Mouse (Mus musculus) embryonic facial prominence, embryonic 12.5 days (tissue): Measurements from ENCODE around the gene Atp2a2. TPM values are rescaled to one million over a fixed set of nuclear protein-coding genes. Genes with fewer than 3 reads are reported as not detected.
A peak's percentile ranks its signal among the peaks of the same experiment; 100 is the strongest.

Source experiments
- ATAC-seq: fragments of 200-750 bp; cut with Nextera tagmentation; 2 replicates; pipeline ENCODE4 v1.8.0; 2017; ENCODE audit not compliant: insufficient number of reproducible peaks, insufficient read depth, low FRiP score, low TSS enrichment
- H3K27ac ChIP-seq: fragments of 300-500 bp; sonication (generic); 2 replicates; pipeline ENCODE4 v1.5.1; 2016; ENCODE audit warnings: mild to moderate bottlenecking
- H3K27me3 ChIP-seq: fragments of 300-500 bp; sonication (generic); 2 replicates; pipeline ENCODE4 v1.6.1; 2016; ENCODE audit warnings: mild to moderate bottlenecking, moderate library complexity
- H3K36me3 ChIP-seq: fragments of 300-500 bp; sonication (generic); 2 replicates; pipeline ENCODE4 v1.6.1; 2016; ENCODE audit warnings: mild to moderate bottlenecking
- H3K4me1 ChIP-seq: fragments of 300-500 bp; sonication (generic); 2 replicates; pipeline ENCODE4 v1.6.1; 2016
- H3K4me2 ChIP-seq: fragments of 300-500 bp; sonication (generic); replicated peaks from 2 replicates; pipeline ENCODE4 v1.6.1; 2016; ENCODE audit warnings: mild to moderate bottlenecking, moderate library complexity
- H3K4me3 ChIP-seq: fragments of 300-500 bp; sonication (generic); 2 replicates; pipeline ENCODE4 v1.5.1; 2016; ENCODE audit warnings: mild to moderate bottlenecking
- H3K9ac ChIP-seq: fragments of 300-500 bp; sonication (generic); 2 replicates; pipeline ENCODE4 v1.6.1; 2016; ENCODE audit warnings: mild to moderate bottlenecking, moderate library complexity
- H3K9me3 ChIP-seq: fragments of 300-500 bp; sonication (generic); 2 replicates; pipeline ENCODE4 v1.6.1; 2016; ENCODE audit warnings: mild to moderate bottlenecking, moderate library complexity
- WGBS: fragments of 180-500 bp; shearing (Covaris S2); methylation state at CpG from one replicate; pipeline ENCODE4 v1.1.7; 2016; 5-methylcytosine and 5-hydroxymethylcytosine counted together
- polyA plus RNA-seq: library from polyadenylated mRNA; unstranded; fragments of >200 nt; fragmentation: Nextera tagmentation; extraction: Ambion mirVana; gene quantifications from 2 replicates; pipeline ENCODE4 v1.2.1, GENCODE M21; 2016

Atp2a2 gene
- polyA plus RNA-seq, 1 experiment from 2014 or later, result 51.5 TPM

GRCm38 (mm10) chr5:122518247-122518646 lies 16.2 kb upstream of the Atp2a2 start:
- no peak for ATAC-seq
- Histone ChIP-seq H3K4me2 (no peak overlapping the region), H3K36me3 (no peaks in the 10 kb centered on the region), H3K9me3 (no peaks in the 10 kb centered on the region), H3K27ac (no peak overlapping the region), H3K9ac (no peak overlapping the region), H3K4me3 (no peak overlapping the region), H3K4me1 (peaks cover 16% of the 10 kb centered on the region), H3K27me3 (no peaks in the 10 kb centered on the region)
- 34% methylated on average over 8 of the region's 8 CpGs for WGBS

GRCm38 (mm10) chr5:122516901-122517300 lies 14.9 kb upstream of the Atp2a2 start:
- no peak overlapping the region for H3K4me2 ChIP-seq
- WGBS, result 89% methylated on average over 5 of the region's 5 CpGs
- H3K27ac ChIP-seq, result no peak overlapping the region
- no peak for ATAC-seq
- peaks cover 16% of the 10 kb centered on the region for H3K4me1 ChIP-seq
- no peak overlapping the region for H3K9ac ChIP-seq
- H3K4me3 ChIP-seq, result no peak overlapping the region
- no peaks in the 10 kb centered on the region for H3K27me3 ChIP-seq
- no peaks in the 10 kb centered on the region for H3K36me3 ChIP-seq
- no peaks in the 10 kb centered on the region for H3K9me3 ChIP-seq

- Histone ChIP-seq H3K4me2 (no peak overlapping the region), H3K36me3 (no peaks in the 10 kb centered on the region), H3K4me1 (peaks cover 23% of the 10 kb centered on the region), H3K9me3 (no peaks in the 10 kb centered on the region), H3K27me3 (no peaks in the 10 kb centered on the region), H3K4me3 (no peak overlapping the region), H3K9ac (no peak overlapping the region), H3K27ac (no peak overlapping the region)
- WGBS, result 82% methylated on average over 11 of the region's 11 CpGs
- no peak for ATAC-seq
Measured at GRCm38 (mm10) chr5:122516029-122516730, 14.2 kb upstream of the Atp2a2 start.

DNA sequence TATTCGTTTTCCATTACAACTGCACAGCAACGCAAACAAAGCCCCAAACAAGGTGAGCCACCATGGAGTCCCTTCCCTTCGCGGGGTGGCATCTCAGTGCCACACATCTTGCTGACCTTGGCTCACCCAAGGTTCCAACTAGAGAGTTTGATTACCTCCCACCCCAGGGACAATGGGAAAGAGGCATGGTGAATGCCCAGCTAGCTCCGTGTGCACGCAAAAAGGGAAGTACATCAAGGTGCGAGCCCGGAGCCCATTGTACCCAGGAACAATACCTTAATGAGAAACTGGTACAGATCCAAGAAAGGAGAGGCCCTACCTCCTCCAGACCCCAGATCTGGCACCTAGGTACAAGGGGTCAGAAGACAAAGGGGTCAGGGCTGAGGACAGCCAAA lies 12.1 kb upstream of the Atp2a2 start:
- H3K9me3 ChIP-seq, result no peaks in the 10 kb centered on the region
- 31% methylated on average over 8 of the region's 8 CpGs for WGBS
- no peak overlapping the region for H3K9ac ChIP-seq
- H3K36me3 ChIP-seq, result no peaks in the 10 kb centered on the region
- no peak overlapping the region for H3K27ac ChIP-seq
- no peak overlapping the region for H3K4me3 ChIP-seq
- ATAC-seq, result no peak
- H3K27me3 ChIP-seq, result no peaks in the 10 kb centered on the region
- H3K4me1 ChIP-seq, result peaks cover 35% of the 10 kb centered on the region
- peak overlapping the region; percentile 29; the same call in 1 of the 2 replicates for H3K4me2 ChIP-seq

DNA sequence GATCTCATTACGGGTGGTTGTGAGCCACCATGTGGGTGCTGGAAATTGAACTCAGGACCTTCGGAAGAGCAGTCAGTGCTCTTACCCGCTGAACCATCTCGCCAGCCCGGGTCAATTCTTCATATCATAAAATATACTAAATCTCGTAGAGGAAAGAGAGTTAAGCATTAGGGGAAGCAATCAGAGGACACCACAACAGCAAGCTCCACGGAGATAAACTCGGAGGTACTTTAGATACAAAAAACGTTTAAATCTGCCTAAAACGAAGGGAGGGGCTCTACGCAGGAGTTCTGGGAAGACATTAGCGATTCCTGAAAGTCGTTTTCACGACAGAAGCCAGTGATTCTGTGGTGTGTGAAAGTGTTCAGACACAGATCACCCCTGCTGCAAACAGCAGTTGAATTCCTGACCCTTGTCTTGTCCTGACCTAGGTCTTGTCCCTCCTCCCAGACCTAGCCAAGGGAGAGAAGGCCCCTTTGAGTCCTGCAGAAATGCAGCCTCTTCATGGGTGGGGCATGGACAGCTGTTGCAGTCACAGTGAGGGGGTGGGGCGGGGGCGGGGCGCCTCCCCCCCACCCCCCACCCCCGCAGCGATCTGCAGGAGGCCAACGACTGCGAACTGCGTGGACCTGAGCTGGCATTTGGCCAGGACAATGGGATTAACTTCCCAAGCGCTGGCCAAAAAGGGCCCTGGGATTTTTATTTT lies 11.5 kb upstream of the Atp2a2 start:
- WGBS, result 45% methylated on average over 23 of the region's 23 CpGs
- Histone ChIP-seq H3K4me2 (peak overlapping the region; percentile 29; the same call in 1 of the 2 replicates), H3K27ac (no peak overlapping the region), H3K36me3 (no peaks in the 10 kb centered on the region), H3K27me3 (no peaks in the 10 kb centered on the region), H3K9ac (no peak overlapping the region), H3K4me1 (peaks cover 31% of the 10 kb centered on the region), H3K9me3 (no peaks in the 10 kb centered on the region), H3K4me3 (no peak overlapping the region)
- ATAC-seq, result no peak

DNA sequence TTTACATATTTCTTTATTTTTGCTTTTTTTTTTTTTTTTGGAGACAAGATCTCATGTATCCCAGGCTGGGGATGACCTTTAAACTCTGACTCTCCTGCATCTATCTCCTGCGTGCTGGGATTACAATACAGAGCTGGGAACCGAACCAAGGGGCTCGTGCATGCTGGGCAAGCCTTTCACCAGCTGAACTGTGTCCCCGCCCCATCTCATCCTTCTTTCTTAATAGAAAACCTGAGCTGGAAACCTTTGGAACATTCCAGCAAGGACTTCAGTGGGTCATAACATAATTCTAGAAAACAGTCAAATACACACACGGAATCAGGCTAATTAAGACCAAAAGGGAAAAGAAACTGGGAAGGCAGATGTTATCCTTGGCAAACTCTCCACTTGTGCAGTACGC lies 10.0 kb upstream of the Atp2a2 start:
- Histone ChIP-seq H3K27ac (no peak overlapping the region), H3K4me1 (peaks cover 27% of the 10 kb centered on the region), H3K9ac (no peak overlapping the region), H3K4me2 (no peak overlapping the region), H3K36me3 (no peaks in the 10 kb centered on the region), H3K27me3 (no peaks in the 10 kb centered on the region), H3K4me3 (no peak overlapping the region), H3K9me3 (no peaks in the 10 kb centered on the region)
- ATAC-seq, result no peak
- WGBS, result 59% methylated on average over 6 of the region's 6 CpGs

DNA sequence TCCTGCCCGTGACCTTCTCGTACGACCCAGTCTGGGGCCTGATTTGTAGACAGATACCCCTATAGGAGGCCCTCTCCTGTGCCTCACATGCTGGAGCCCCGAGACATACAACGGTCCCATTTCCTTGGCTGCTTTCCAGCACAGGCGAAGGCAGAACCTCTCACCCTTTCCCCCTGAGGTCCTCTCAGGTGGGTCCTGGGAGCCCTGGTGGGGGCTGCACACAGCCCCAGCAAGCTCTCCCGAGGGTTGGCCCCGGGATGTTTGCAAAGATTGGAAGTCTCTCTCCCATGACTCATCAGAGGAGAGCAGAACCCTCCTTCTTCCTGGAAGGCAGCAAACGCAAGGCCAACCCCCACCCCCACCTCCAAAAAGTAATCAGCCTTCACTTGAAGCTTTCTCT lies 9.4 kb upstream of the Atp2a2 start:
- Histone ChIP-seq H3K4me3 (no peak overlapping the region), H3K4me2 (no peak overlapping the region), H3K27ac (0 out of 2 replicates have a peak overlapping the region, but pooled peaks have one; percentile 23), H3K9me3 (0 out of 2 replicates have a peak, but pooled peaks cover 3% of the 10 kb centered on the region), H3K4me1 (peaks cover 27% of the 10 kb centered on the region), H3K36me3 (no peaks in the 10 kb centered on the region), H3K27me3 (no peaks in the 10 kb centered on the region), H3K9ac (no peak overlapping the region)
- no peak for ATAC-seq
- 62% methylated on average over 9 of the region's 9 CpGs for WGBS

GRCm38 (mm10) chr5:122510651-122511157 lies 8.7 kb upstream of the Atp2a2 start:
- peaks cover 27% of the 10 kb centered on the region for H3K4me1 ChIP-seq
- 66% methylated on average over 17 of the region's 17 CpGs for WGBS
- no peaks in the 10 kb centered on the region for H3K27me3 ChIP-seq
- 0 out of 2 replicates have a peak, but pooled peaks cover 5% of the 10 kb centered on the region for H3K9me3 ChIP-seq
- no peak overlapping the region for H3K9ac ChIP-seq
- no peaks in the 10 kb centered on the region for H3K36me3 ChIP-seq
- no peak for ATAC-seq
- H3K27ac ChIP-seq, result no peak overlapping the region
- no peak overlapping the region for H3K4me2 ChIP-seq
- no peak overlapping the region for H3K4me3 ChIP-seq

- no peak overlapping the region for H3K4me3 ChIP-seq
- peaks cover 27% of the 10 kb centered on the region for H3K4me1 ChIP-seq
Measured at GRCm38 (mm10) chr5:122509608-122510007, 7.6 kb upstream of the Atp2a2 start.

GRCm38 (mm10) chr5:122508861-122509306 lies 6.9 kb upstream of the Atp2a2 start:
- 89% methylated on average over 11 of the region's 11 CpGs for WGBS
- 0 out of 2 replicates have a peak, but pooled peaks cover 5% of the 10 kb centered on the region for H3K9me3 ChIP-seq
- no peak overlapping the region for H3K9ac ChIP-seq
- no peaks in the 10 kb centered on the region for H3K27me3 ChIP-seq
- H3K4me2 ChIP-seq, result no peak overlapping the region
- no peak overlapping the region for H3K4me3 ChIP-seq
- H3K36me3 ChIP-seq, result no peaks in the 10 kb centered on the region
- ATAC-seq, result no peak
- peaks cover 23% of the 10 kb centered on the region for H3K4me1 ChIP-seq
- H3K27ac ChIP-seq, result no peak overlapping the region

More at GRCm38 (mm10) chr5:122509608-122510007, 7.6 kb upstream of the Atp2a2 start:
- WGBS, result 70% methylated on average over 7 of the region's 7 CpGs
- no peak overlapping the region for H3K9ac ChIP-seq
- H3K9me3 ChIP-seq, result 0 out of 2 replicates have a peak, but pooled peaks cover 5% of the 10 kb centered on the region
- H3K4me2 ChIP-seq, result no peak overlapping the region
- ATAC-seq, result no peak
- H3K27me3 ChIP-seq, result no peaks in the 10 kb centered on the region
- no peaks in the 10 kb centered on the region for H3K36me3 ChIP-seq
- no peak overlapping the region for H3K27ac ChIP-seq

GRCm38 (mm10) chr5:122507396-122507795 lies 5.4 kb upstream of the Atp2a2 start:
- no peak for ATAC-seq
- no peak overlapping the region for H3K4me3 ChIP-seq
- H3K27me3 ChIP-seq, result no peaks in the 10 kb centered on the region
- peaks cover 27% of the 10 kb centered on the region for H3K4me1 ChIP-seq
- no peaks in the 10 kb centered on the region for H3K36me3 ChIP-seq
- no peak overlapping the region for H3K9ac ChIP-seq
- no peak overlapping the region for H3K27ac ChIP-seq
- H3K9me3 ChIP-seq, result 0 out of 2 replicates have a peak, but pooled peaks cover 5% of the 10 kb centered on the region
- no peak overlapping the region for H3K4me2 ChIP-seq

DNA sequence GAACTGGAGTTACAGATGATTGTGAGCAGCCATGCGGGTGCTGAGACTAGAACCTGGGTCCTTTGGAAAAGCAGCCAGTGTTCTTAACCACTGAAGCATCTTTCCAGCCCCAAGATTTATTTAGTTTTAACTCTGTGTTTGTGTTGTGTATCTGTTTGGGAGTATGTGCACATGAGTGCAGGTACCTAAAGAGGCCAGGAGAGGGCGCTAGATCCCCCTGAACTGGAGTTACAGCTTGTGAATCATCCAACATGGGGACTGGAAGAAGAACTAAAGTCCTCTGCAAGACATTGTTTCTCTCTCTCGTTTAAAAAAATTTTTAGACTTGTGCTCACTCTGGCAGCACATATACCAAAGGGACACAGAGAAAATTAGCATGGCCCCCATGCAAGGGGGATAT lies 4.4 kb upstream of the Atp2a2 start:
- ATAC-seq, result no peak
- Histone ChIP-seq H3K4me1 (peaks cover 23% of the 10 kb centered on the region), H3K27me3 (no peaks in the 10 kb centered on the region), H3K27ac (no peak overlapping the region), H3K9me3 (0 out of 2 replicates have a peak, but pooled peaks cover 5% of the 10 kb centered on the region), H3K4me2 (no peak overlapping the region), H3K36me3 (no peaks in the 10 kb centered on the region), H3K4me3 (no peak overlapping the region), H3K9ac (no peak overlapping the region)
- WGBS, result 74% methylated on average over 3 of the region's 3 CpGs
